Mouse (Mus musculus): ENCODE measurements at regions not wholly inside any gene's neighbourhood (a gene's known extent, or its start where the extent isn't known, plus 50 kb on each side); places are given as distances from the start of the nearest gene placed in this dataset.
A peak's percentile ranks its signal among the peaks of the same experiment; 100 is the strongest.

- Histone ChIP-seq H3K36me3 (ENCODE audit: control insufficient read depth, insufficient read depth, low read length) (no peaks in the 10 kb centered on the region), H3K4me3 (ENCODE audit: insufficient read depth, low read depth, low read length) (peak overlapping the region; percentile 72), H3K27me3 (replicated peaks; ENCODE audit: control insufficient read depth, insufficient read depth, low read length) (no peaks in the 10 kb centered on the region), H3K4me1 (ENCODE audit: control insufficient read depth, insufficient read depth, low read length) (no peaks in the 10 kb centered on the region), H3K27ac (ENCODE audit: insufficient read depth, low read depth, low read length) (peak overlapping the region; percentile 37; the same call in 1 of the 2 replicates)
- WGBS: under 1% methylated on average over 20 of the region's 20 CpGs
- DNase-seq: peak; percentile 83
- TF ChIP-seq CTCF (conservative IDR thresholded peaks at IDR 0.05; ENCODE audit: insufficient read depth, insufficient read length, low read depth, low read length) (peak; percentile 62), POLR2A (IDR thresholded peaks at IDR 0.05; ENCODE audit: low read depth, low read length) (no peak)
Observed at GRCm38 (mm10) chr2:161177355-161178021, 68.6 kb upstream of the Chd6 start.

GRCm38 (mm10) chr2:161166681-161167080 lies 57.8 kb upstream of the Chd6 start:
- H3K36me3 ChIP-seq (ENCODE audit: control insufficient read depth, insufficient read depth, low read length): no peaks in the 10 kb centered on the region
- WGBS: 42% methylated on average over 3 of the region's 3 CpGs
- no peak overlapping the region for H3K27ac ChIP-seq (ENCODE audit: insufficient read depth, low read depth, low read length)
- no peaks in the 10 kb centered on the region for H3K27me3 ChIP-seq (replicated peaks; ENCODE audit: control insufficient read depth, insufficient read depth, low read length)
- H3K4me3 ChIP-seq (ENCODE audit: insufficient read depth, low read depth, low read length): no peak overlapping the region
- H3K4me1 ChIP-seq (ENCODE audit: control insufficient read depth, insufficient read depth, low read length): no peaks in the 10 kb centered on the region
- TF ChIP-seq CTCF (conservative IDR thresholded peaks at IDR 0.05; ENCODE audit: insufficient read depth, insufficient read length, low read depth, low read length) (no peak), POLR2A (IDR thresholded peaks at IDR 0.05; ENCODE audit: low read depth, low read length) (no peak)
- DNase-seq: no peak

- no peaks in the 10 kb centered on the region for H3K36me3 ChIP-seq (ENCODE audit: control insufficient read depth, insufficient read depth, low read length)
- no peak overlapping the region for H3K27ac ChIP-seq (ENCODE audit: insufficient read depth, low read depth, low read length)
- TF ChIP-seq CTCF (conservative IDR thresholded peaks at IDR 0.05; ENCODE audit: insufficient read depth, insufficient read length, low read depth, low read length) (no peak), POLR2A (IDR thresholded peaks at IDR 0.05; ENCODE audit: low read depth, low read length) (no peak)
- H3K4me3 ChIP-seq (ENCODE audit: insufficient read depth, low read depth, low read length): no peak overlapping the region
- 77% methylated on average over 3 of the region's 3 CpGs for WGBS
- H3K27me3 ChIP-seq (replicated peaks; ENCODE audit: control insufficient read depth, insufficient read depth, low read length): no peaks in the 10 kb centered on the region
- no peaks in the 10 kb centered on the region for H3K4me1 ChIP-seq (ENCODE audit: control insufficient read depth, insufficient read depth, low read length)
- no peak for DNase-seq
Observed at GRCm38 (mm10) chr2:161165495-161165894, 56.6 kb upstream of the Chd6 start.

GRCm38 (mm10) chr2:161164320-161164719 lies 55.4 kb upstream of the Chd6 start:
- TF ChIP-seq POLR2A (IDR thresholded peaks at IDR 0.05; ENCODE audit: low read depth, low read length): no peak
- TF ChIP-seq CTCF (conservative IDR thresholded peaks at IDR 0.05; ENCODE audit: insufficient read depth, insufficient read length, low read depth, low read length): no peak
- H3K4me1 ChIP-seq (ENCODE audit: control insufficient read depth, insufficient read depth, low read length): no peaks in the 10 kb centered on the region
- WGBS: 61% methylated on average over 5 of the region's 5 CpGs
- H3K4me3 ChIP-seq (ENCODE audit: insufficient read depth, low read depth, low read length): no peak overlapping the region
- H3K27me3 ChIP-seq (replicated peaks; ENCODE audit: control insufficient read depth, insufficient read depth, low read length): no peaks in the 10 kb centered on the region
- H3K36me3 ChIP-seq (ENCODE audit: control insufficient read depth, insufficient read depth, low read length): no peaks in the 10 kb centered on the region
- no peak overlapping the region for H3K27ac ChIP-seq (ENCODE audit: insufficient read depth, low read depth, low read length)
- DNase-seq: no peak

Measured in kidney, adult 2 months (tissue).